Mouse (Mus musculus): ENCODE results near the gene Crybg2.

Crybg2 gene

DNA sequence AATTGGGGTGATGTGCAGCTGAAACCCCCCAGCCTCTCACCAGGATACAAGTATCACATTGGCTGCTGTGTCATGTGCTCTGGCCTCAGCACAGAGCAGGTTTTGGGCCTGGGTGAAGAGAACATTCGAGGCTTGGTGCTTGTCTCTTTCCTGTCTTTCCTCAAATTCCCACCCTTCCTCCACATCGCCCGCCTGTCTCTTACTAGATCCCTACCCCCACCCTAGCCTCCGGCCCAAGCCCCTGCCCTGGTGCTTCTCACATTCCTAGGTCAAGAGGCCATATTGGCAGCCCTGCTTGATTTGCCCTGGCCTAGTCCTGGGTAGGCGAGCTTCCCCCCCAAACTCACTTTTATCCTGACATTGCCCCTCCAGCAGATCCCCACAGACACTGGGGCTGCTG lies 58.4 kb downstream of the Crybg2 start:
- DNase-seq (ENCODE audit: extremely low spot score, low read depth, low spot score) = no peak

GRCm38 (mm10) chr4:134119644-134120043 lies 59.0 kb downstream of the Crybg2 start:
- DNase-seq (ENCODE audit: extremely low spot score, low read depth, low spot score) = no peak

DNA sequence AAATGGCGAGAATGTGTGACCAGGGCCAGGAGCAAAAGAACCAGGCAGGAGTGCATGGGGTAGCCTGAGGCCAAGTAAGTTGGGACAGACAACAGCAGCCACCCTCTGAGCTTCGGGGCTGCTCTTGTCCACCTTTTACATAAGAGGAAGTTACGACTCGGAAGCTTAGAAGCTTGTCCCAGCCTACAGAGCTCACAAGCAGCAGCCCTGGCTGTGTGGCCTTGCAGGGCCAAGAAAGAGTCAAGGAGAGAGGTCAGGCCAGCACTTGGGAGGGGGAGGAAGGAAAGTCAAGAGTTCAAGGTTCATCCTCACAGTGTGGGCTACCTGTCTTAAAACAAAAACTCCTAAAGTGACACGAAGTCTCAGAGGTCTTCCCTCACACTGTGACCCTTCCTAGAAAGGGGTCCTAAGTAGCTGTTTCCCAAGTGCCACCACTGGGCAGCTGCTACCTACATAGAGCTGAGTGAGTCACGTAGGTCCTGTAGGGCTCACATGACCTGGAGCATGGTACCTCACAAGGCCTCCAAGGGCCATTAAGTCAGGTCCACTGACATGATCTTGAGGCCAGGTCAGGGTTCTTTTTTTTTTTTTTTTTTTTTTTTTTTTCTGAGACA lies 59.7 kb downstream of the Crybg2 start:
- DNase-seq (ENCODE audit: extremely low spot score, low read depth, low spot score) = no peak

DNA sequence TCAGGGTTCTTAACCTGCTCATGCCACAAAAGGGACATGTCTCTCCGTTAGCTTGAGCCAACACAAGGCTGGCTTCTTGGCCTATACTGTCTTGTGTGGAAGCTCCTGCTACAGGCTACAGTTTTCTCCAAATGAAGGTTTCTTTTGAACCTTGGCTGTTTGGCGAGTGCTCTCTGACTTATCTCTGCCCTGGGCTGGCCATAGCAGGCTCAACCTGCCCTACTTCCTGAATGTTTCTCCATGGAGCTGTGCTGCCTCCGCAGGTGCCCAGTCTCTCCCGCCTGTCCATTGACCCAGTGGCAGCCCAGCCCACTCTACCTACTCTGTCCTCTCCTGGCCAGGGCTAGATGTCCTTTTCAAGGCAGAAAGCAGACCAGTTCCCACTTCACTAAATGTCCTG lies 60.3 kb downstream of the Crybg2 start:
- DNase-seq (ENCODE audit: extremely low spot score, low read depth, low spot score) = no peak

- DNase-seq (ENCODE audit: extremely low spot score, low read depth, low spot score) = no peak
These were observed 61.0 kb downstream of the Crybg2 start for GRCm38 (mm10) chr4:134121571-134121970.

- DNase-seq (ENCODE audit: extremely low spot score, low read depth, low spot score) = no peak
These were observed 61.7 kb downstream of the Crybg2 start for GRCm38 (mm10) chr4:134122281-134122680.

GRCm38 (mm10) chr4:134123147-134123546 lies 62.5 kb downstream of the Crybg2 start:
- no peak for DNase-seq (ENCODE audit: extremely low spot score, low read depth, low spot score)

DNA sequence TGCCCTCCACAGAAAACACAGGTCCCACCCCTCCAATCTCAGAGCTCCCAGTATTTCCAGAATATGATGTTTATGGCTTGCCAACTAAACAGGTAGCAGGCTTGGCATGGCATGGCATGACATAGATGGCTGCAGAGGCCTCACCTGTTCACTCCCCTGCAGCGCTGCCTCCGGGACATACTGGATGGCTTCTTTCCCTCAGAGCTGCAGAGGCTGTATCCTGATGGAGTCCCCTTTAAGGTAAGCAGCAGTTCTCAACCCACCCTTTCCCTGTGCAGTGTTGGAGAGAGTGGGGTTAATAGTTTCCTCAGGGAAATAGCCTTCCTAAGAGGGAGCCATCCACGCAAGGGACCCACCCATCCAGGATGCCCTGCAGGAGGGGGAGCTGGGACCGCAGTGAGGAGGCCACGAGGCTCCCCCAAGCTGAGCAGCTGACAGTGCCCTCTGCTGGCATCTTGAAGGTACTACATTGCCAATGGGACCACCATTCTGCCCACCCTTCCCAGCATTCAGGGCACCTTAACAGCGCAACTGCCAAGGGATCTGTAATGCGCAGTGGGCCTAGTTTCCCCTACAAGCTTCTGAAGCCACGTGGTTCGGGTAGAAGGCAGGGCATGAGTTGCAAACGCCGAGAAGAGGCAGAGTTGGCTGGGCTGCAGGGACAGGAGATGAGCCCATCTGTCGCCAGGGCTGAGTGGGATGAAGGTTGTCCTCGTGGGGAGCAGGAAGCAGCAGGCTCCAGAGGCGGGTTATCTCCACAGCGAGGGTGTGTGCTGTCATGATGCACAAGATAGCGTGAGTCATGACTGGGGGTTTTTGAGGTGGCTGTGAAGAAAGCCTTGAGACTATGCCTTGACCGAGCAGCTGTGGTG lies 63.3 kb downstream of the Crybg2 start:
- DNase-seq (ENCODE audit: extremely low spot score, low read depth, low spot score) = peak; percentile 39

GRCm38 (mm10) chr4:134125383-134126060 lies 64.9 kb downstream of the Crybg2 start:
- no peak for DNase-seq (ENCODE audit: extremely low spot score, low read depth, low spot score)

- no peak for DNase-seq (ENCODE audit: extremely low spot score, low read depth, low spot score)
These were observed 65.9 kb downstream of the Crybg2 start for GRCm38 (mm10) chr4:134126300-134127120.

DNA sequence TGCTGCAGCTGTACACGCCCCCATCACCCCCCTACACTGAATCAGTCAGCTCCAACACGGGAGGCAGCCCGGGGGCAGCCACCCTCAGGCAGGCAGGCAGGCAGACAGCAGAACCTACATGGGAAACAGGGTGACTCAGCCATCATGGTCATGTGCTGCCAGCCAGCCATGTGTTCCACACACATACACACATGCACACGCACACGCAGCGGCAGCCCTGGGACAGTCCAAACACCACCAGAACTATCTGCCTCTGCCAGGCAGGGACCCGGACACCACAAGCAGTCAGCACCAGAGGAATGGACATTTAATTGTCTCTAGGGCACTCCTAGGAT lies 66.5 kb downstream of the Crybg2 start:
- no peak for DNase-seq (ENCODE audit: extremely low spot score, low read depth, low spot score)

GRCm38 (mm10) chr4:134127793-134128192 lies 67.2 kb downstream of the Crybg2 start:
- no peak for DNase-seq (ENCODE audit: extremely low spot score, low read depth, low spot score)

- DNase-seq (ENCODE audit: extremely low spot score, low read depth, low spot score) = peak; percentile 39
These were observed 67.8 kb downstream of the Crybg2 start, which contains the start of gene Sh3bgrl3 for GRCm38 (mm10) chr4:134128221-134128982. Gene Sh3bgrl3 (minus strand): TSS chr4:134128789.

- DNase-seq (ENCODE audit: extremely low spot score, low read depth, low spot score) = peak; percentile 5
These were observed 68.4 kb downstream of the Crybg2 start for GRCm38 (mm10) chr4:134128983-134129362.

- no peak for DNase-seq (ENCODE audit: extremely low spot score, low read depth, low spot score)
These were observed 68.9 kb downstream of the Crybg2 start for GRCm38 (mm10) chr4:134129482-134129881.

DNA sequence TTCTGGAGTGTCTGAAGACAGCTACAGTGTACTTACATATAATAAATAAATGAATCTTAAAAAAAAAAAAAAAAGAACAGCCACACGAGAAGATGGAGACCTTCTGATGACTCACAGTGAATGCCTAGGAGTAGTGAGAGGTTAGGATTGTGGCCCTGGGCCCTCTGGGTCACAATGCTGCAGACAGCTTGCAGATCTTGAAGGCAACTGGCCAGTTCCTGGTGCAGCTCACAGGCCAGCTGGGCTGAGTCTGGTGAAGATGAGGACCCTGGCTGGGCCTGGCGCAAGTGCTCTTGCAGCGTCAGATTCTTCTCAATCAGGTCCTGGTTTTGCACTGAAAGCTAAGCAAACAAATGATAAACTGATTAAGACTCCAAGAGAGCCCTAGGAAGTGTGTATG lies 71.5 kb downstream of the Crybg2 start:
- no peak for DNase-seq (ENCODE audit: extremely low spot score, low read depth, low spot score)

- no peak for DNase-seq (ENCODE audit: extremely low spot score, low read depth, low spot score)
These were observed 72.0 kb downstream of the Crybg2 start for GRCm38 (mm10) chr4:134132519-134133095.

- DNase-seq (ENCODE audit: extremely low spot score, low read depth, low spot score) = no peak
These were observed 75.8 kb downstream of the Crybg2 start for GRCm38 (mm10) chr4:134136280-134136926.

DNA sequence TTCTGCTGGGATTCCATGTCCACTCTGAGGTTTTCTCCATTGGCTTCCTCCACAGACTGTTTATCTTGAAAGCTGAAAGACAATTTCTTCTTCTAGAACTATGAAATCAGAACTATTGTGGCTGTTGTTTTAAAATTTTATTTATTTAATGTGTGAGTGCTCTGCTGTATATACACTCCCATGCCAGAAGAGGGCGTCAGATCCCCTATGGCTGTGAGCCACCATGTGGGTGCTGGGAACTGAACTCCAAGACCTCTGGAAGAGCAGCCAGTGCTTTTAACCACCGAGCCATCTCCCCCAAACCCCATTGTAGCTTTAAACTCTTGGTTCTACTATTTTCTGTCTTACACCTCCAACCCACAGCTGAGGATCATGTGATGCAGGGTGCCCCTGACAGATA lies 78.2 kb downstream of the Crybg2 start:
- DNase-seq (ENCODE audit: extremely low spot score, low read depth, low spot score) = no peak

Measured in hindlimb bud, embryonic 11.5 days (tissue).